Mouse (Mus musculus): Measurements from ENCODE around the gene Fmo5. TPM values are rescaled to one million over a fixed set of nuclear protein-coding genes. Genes with fewer than 3 reads are reported as not detected.

The Fmo5 gene
- polyA plus RNA-seq, 1 experiment from 2014 or later: 0.75 TPM

Small RNA genes lying within 50 kb of the gene (microRNA-seq; reads per million reads assigned to microRNA genes)
- not detected for gene Mir7225

Other genes starting within 250 kb of the Fmo5 start
- gene Olfr1402, start 206.8 kb upstream of the Fmo5 start, polyA plus RNA-seq (2016; fragmentation: Nextera tagmentation; extraction: Ambion mirVana): 0.08 TPM in 1 of 2 replicates, not detected in the other
- gene Chd1l, start 18.6 kb upstream of the Fmo5 start, polyA plus RNA-seq (2016; fragmentation: Nextera tagmentation; extraction: Ambion mirVana): 11.6 and 14.5 TPM in 2 replicates
- gene Prkab2, start 29.4 kb downstream of the Fmo5 start, polyA plus RNA-seq (2016; fragmentation: Nextera tagmentation; extraction: Ambion mirVana): 9.1 and 10.3 TPM in 2 replicates
- not detected in 2 replicates for gene Gm17651, start 45.9 kb downstream of the Fmo5 start, polyA plus RNA-seq (2016; fragmentation: Nextera tagmentation; extraction: Ambion mirVana)

Data from neural tube, embryonic 12.5 days (tissue).